Mouse (Mus musculus): ENCODE measurements around the gene Qpctl.
A peak's percentile ranks its signal among the peaks of the same experiment; 100 is the strongest.

Gene Qpctl

GRCm38 (mm10) chr7:19119631-19120429 is 29.3 kb downstream of the Qpctl start, which contains the start of gene Fbxo46:
Fbxo46 (plus strand) TSS chr7:19119859.
- DNase-seq (ENCODE audit: low spot score): peak; percentile 96

GRCm38 (mm10) chr7:19119083-19119482 is 30.0 kb downstream of the Qpctl start:
- no peak for DNase-seq (ENCODE audit: low spot score)

GRCm38 (mm10) chr7:19118028-19118771 is 30.9 kb downstream of the Qpctl start, which contains the start of gene Gm4969:
Gm4969 (minus strand) TSS chr7:19118368.
- DNase-seq (ENCODE audit: low spot score): no peak

GRCm38 (mm10) chr7:19109565-19109964 is 39.5 kb downstream of the Qpctl start:
- DNase-seq (ENCODE audit: low spot score): no peak

GRCm38 (mm10) chr7:19107436-19107835 is 41.7 kb downstream of the Qpctl start:
- no peak for DNase-seq (ENCODE audit: low spot score)

- no peak for DNase-seq (ENCODE audit: low spot score)
Measured at GRCm38 (mm10) chr7:19104486-19104885, 44.6 kb downstream of the Qpctl start.

GRCm38 (mm10) chr7:19103741-19104140 is 45.4 kb downstream of the Qpctl start:
- DNase-seq (ENCODE audit: low spot score): no peak

- DNase-seq (ENCODE audit: low spot score): no peak
Measured at GRCm38 (mm10) chr7:19100290-19100689, 48.8 kb downstream of the Qpctl start.

- no peak for DNase-seq (ENCODE audit: low spot score)
Measured at GRCm38 (mm10) chr7:19098811-19099210, 50.3 kb downstream of the Qpctl start.

GRCm38 (mm10) chr7:19097863-19098262 is 51.2 kb downstream of the Qpctl start:
- DNase-seq (ENCODE audit: low spot score): no peak

GRCm38 (mm10) chr7:19097217-19097616 is 51.9 kb downstream of the Qpctl start:
- no peak for DNase-seq (ENCODE audit: low spot score)

- no peak for DNase-seq (ENCODE audit: low spot score)
Measured at GRCm38 (mm10) chr7:19096421-19096976, 52.6 kb downstream of the Qpctl start.

GRCm38 (mm10) chr7:19095751-19096110 is 53.4 kb downstream of the Qpctl start:
- DNase-seq (ENCODE audit: low spot score): no peak

GRCm38 (mm10) chr7:19094826-19095750 is 54.0 kb downstream of the Qpctl start:
- DNase-seq (ENCODE audit: low spot score): no peak

- no peak for DNase-seq (ENCODE audit: low spot score)
Measured at GRCm38 (mm10) chr7:19094471-19094825, 54.6 kb downstream of the Qpctl start, which contains the start of gene Six5. Six5 (plus strand) TSS chr7:19094594.

GRCm38 (mm10) chr7:19093537-19094385 is 55.3 kb downstream of the Qpctl start:
- DNase-seq (ENCODE audit: low spot score): peak; percentile 88

GRCm38 (mm10) chr7:19093174-19093521 is 55.9 kb downstream of the Qpctl start:
- DNase-seq (ENCODE audit: low spot score): peak; percentile 80

- DNase-seq (ENCODE audit: low spot score): no peak
Measured at GRCm38 (mm10) chr7:19092381-19093173, 56.5 kb downstream of the Qpctl start.

- no peak for DNase-seq (ENCODE audit: low spot score)
Measured at GRCm38 (mm10) chr7:19091913-19092312, 57.2 kb downstream of the Qpctl start.

Measured in c-Kit-positive CD71-positive TER-119-positive erythroid progenitor cells, embryonic 14.5 days (primary cell).